Mouse (Mus musculus) granulocyte monocyte progenitor cell, adult 5-6 weeks (primary cell): ENCODE measurements around the gene Tas2r138. TPM values are rescaled to one million over a fixed set of nuclear protein-coding genes. Genes with fewer than 3 reads are reported as not detected.

ENCODE experiments used
- total RNA-seq, 2 experiments: library from RNA; stranded (forward) in 1 of 2; stranded (reverse) in 1 of 2; fragments of 200-712, 200-1000 nt in 1 of 2; fragments of >200 nt in 1 of 2; fragmentation: Nextera tagmentation in 1 of 2; gene quantifications; 2 replicates each; pipeline ENCODE4 v1.2.3; 2014 to 2017

The Tas2r138 gene
- total RNA-seq, 2 experiments from 2014 or later = not detected

Other genes with a start within 250 kb of the Tas2r138 start
- gene E330009J07Rik, start 177.2 kb downstream of the Tas2r138 start, total RNA-seq (2014; fragmentation: Nextera tagmentation) = 5.3 and 10.0 TPM in 2 replicates
- 9.8 and 10.0 TPM in 2 replicates for gene E330009J07Rik, start 177.2 kb downstream of the Tas2r138 start, total RNA-seq (2017)
- not detected in 2 replicates for gene Wee2, start 174.2 kb downstream of the Tas2r138 start, total RNA-seq (2014; fragmentation: Nextera tagmentation)
- not detected in 2 replicates for gene Wee2, start 174.2 kb downstream of the Tas2r138 start, total RNA-seq (2017)
- gene Ssbp1, start 142.0 kb downstream of the Tas2r138 start, total RNA-seq (2014; fragmentation: Nextera tagmentation) = 197 and 221 TPM in 2 replicates
- gene Ssbp1, start 142.0 kb downstream of the Tas2r138 start, total RNA-seq (2017) = 146 and 170 TPM in 2 replicates
- gene Tas2r137, start 122.1 kb downstream of the Tas2r138 start, total RNA-seq (2014; fragmentation: Nextera tagmentation) = 0.88 TPM in 1 of 2 replicates, not detected in the other
- 1.7 TPM in 1 of 2 replicates, not detected in the other for gene Tas2r137, start 122.1 kb downstream of the Tas2r138 start, total RNA-seq (2017)
- not detected in 2 replicates for gene Tas2r108, start 119.8 kb downstream of the Tas2r138 start, total RNA-seq (2014; fragmentation: Nextera tagmentation)
- not detected in 2 replicates for gene Tas2r108, start 119.8 kb downstream of the Tas2r138 start, total RNA-seq (2017)
- not detected in 2 replicates for gene Prss37, start 93.8 kb downstream of the Tas2r138 start, total RNA-seq (2014; fragmentation: Nextera tagmentation)
- gene Prss37, start 93.8 kb downstream of the Tas2r138 start, total RNA-seq (2017) = not detected in 2 replicates
- gene Olfr461, start 58.3 kb downstream of the Tas2r138 start, total RNA-seq (2014; fragmentation: Nextera tagmentation) = not detected in 2 replicates
- not detected in 2 replicates for gene Olfr461, start 58.3 kb downstream of the Tas2r138 start, total RNA-seq (2017)
- gene Olfr460, start 43.8 kb downstream of the Tas2r138 start, total RNA-seq (2014; fragmentation: Nextera tagmentation) = not detected in 2 replicates
- gene Olfr460, start 43.8 kb downstream of the Tas2r138 start, total RNA-seq (2017) = 0.21 TPM in 1 of 2 replicates, not detected in the other
- gene Clec5a, start 27.5 kb downstream of the Tas2r138 start, total RNA-seq (2014; fragmentation: Nextera tagmentation) = 59.5 and 89.0 TPM in 2 replicates
- 90.0 and 126 TPM in 2 replicates for gene Clec5a, start 27.5 kb downstream of the Tas2r138 start, total RNA-seq (2017)
- gene Mgam, start 15.5 kb upstream of the Tas2r138 start, total RNA-seq (2014; fragmentation: Nextera tagmentation) = 18.1 and 21.7 TPM in 2 replicates
- gene Mgam, start 15.5 kb upstream of the Tas2r138 start, total RNA-seq (2017) = 63.1 and 63.3 TPM in 2 replicates